Mouse (Mus musculus): ENCODE data around the gene Hsd17b11. TPM values are rescaled to one million over a fixed set of nuclear protein-coding genes. Genes with fewer than 3 reads are reported as not detected.

Gene Hsd17b11
- polyA plus RNA-seq, 1 experiment from 2014 or later = 48.7 TPM

DNA sequence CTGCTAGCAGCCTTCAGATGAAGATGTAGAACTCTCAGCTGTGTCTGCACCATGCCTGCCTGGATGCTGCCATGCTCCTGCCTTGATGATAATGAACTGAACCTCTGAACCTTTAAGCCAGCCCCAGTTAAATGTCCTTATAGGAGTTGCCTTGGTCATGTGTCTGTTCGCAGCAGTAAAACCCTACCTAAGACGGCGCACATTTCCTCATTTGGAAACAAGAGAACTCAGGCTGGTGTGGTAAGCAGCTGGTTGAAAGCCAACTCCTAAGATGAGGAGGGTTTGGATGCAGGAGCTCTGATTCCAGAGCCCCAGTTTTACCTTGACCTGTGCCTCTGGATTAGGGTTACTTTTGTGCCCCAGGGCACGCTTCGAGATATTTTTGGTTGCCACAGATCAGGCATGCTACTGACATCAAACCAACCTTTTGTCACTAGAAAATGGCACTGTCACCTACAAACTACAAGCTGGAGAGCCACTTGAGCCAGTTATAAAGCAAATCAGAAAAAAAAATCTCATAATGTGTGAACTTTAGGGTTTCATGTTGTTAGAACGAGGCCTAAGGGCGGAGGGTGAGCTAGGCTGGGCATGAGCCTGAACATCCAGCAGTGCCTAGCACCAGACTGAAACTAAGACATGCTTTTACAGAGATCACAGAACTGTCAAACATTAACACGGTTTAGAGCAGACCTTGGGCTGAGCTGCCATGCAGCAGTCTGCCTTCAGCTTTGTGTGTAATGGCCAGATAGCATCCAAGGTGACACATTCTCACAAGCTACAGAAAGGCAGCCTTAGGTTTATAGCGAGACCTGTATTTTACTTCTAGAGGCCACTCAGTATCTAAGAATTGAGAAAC, 40.8 kb downstream of the Hsd17b11 start:
- WGBS = 48% methylated on average over 9 of the region's 9 CpGs
- Histone ChIP-seq H3K4me1 (replicated peaks; ENCODE audit: control insufficient read depth, insufficient read depth, low read length) (peaks cover 9% of the 10 kb centered on the region; the same call in 1 of the 2 replicates), H3K27ac (ENCODE audit: low read depth, low read length) (peak overlapping the region; percentile 69; the same call in 1 of the 2 replicates), H3K4me2 (replicated peaks; ENCODE audit: low read depth) (no peak overlapping the region), H3K9ac (ENCODE audit: low read depth, low read length) (no peak overlapping the region), H3K36me3 (ENCODE audit: control insufficient read depth, insufficient read depth) (no peaks in the 10 kb centered on the region), H3K9me3 (ENCODE audit: control insufficient read depth) (no peaks in the 10 kb centered on the region), H3K4me3 (ENCODE audit: low read depth, low read length) (no peak overlapping the region), H3K27me3 (replicated peaks; ENCODE audit: control insufficient read depth, insufficient read depth, low read length) (no peaks in the 10 kb centered on the region)
- peak; percentile 82 for ATAC-seq
- no peak for TF ChIP-seq CTCF (IDR thresholded peaks at IDR 0.05; ENCODE audit: low read depth)

DNA sequence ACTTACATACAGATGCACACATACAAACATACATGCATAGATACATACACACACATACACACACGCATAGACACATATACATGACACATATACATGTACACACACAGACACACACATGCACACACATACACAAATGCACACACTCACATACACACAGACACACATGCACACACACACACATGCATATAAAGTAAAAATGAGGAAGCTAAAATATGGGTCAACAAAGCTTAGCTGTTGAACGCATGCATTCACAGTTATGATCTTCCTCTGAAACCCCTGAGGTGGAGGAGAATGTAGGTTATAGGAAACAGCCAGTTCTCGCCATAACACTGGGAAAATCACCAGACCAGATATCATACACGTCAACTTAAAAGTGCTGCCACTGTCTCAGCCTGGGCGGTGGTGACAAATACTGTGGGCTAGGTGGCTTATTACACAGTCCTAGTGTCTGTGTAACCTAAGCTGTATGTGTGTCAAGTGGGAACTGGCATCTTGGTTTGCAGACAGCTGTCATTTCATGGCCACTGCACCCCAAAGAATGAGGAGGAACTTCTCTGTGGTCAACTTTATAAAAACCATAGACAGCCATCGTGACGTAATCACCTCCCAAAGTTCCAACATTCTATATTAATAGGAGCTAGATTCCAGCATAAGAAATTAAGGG, 43.7 kb downstream of the Hsd17b11 start:
- Histone ChIP-seq H3K9ac (ENCODE audit: low read depth, low read length) (no peak overlapping the region), H3K9me3 (ENCODE audit: control insufficient read depth) (no peaks in the 10 kb centered on the region), H3K4me3 (ENCODE audit: low read depth, low read length) (no peak overlapping the region), H3K36me3 (ENCODE audit: control insufficient read depth, insufficient read depth) (no peaks in the 10 kb centered on the region), H3K4me1 (replicated peaks; ENCODE audit: control insufficient read depth, insufficient read depth, low read length) (peaks cover 9% of the 10 kb centered on the region; the same call in 1 of the 2 replicates), H3K27me3 (replicated peaks; ENCODE audit: control insufficient read depth, insufficient read depth, low read length) (no peaks in the 10 kb centered on the region), H3K4me2 (replicated peaks; ENCODE audit: low read depth) (no peak overlapping the region), H3K27ac (ENCODE audit: low read depth, low read length) (no peak overlapping the region; the same call in 1 of the 2 replicates)
- 91% methylated on average over 7 of the region's 7 CpGs for WGBS
- ATAC-seq = no peak
- TF ChIP-seq CTCF (IDR thresholded peaks at IDR 0.05; ENCODE audit: low read depth) = no peak

DNA sequence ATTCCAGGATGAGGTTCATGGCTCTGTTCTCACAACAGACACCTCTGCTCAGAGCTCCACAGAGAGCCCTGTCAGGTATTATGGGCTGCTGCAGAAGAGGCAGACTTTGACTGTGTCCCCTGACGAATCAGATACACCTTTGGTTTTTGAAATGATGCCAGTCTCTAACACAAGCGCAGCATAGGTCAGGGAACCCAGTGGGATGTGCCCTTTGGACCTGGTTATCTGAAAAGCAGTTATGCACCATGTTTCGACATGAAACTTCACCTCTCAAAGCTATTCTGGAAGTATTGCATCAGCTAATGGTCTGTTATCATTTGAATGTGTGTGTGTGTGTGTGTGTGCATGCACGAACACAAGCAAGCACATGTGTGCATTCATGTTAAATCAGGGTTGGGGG, 44.4 kb downstream of the Hsd17b11 start, which contains the start of gene Hsd17b13:
TSS of gene Hsd17b13 (minus strand) at position 114 of the 400 bp plus-strand sequence.
- no peak within 1 kb of the TSS; the same call in 1 of the 2 replicates for H3K27ac ChIP-seq (ENCODE audit: low read depth, low read length)
- peak; percentile 91 for ATAC-seq
- 49% methylated on average over 4 of the region's 4 CpGs for WGBS
- H3K9ac ChIP-seq (ENCODE audit: low read depth, low read length) = no peak within 1 kb of the TSS; the same call in 1 of the 2 replicates
- no peaks in the 10 kb centered on the region for H3K36me3 ChIP-seq (ENCODE audit: control insufficient read depth, insufficient read depth)
- H3K27me3 ChIP-seq (replicated peaks; ENCODE audit: control insufficient read depth, insufficient read depth, low read length) = no peaks in the 10 kb centered on the region
- peak within 1 kb of the TSS; percentile 48 for H3K4me2 ChIP-seq (replicated peaks; ENCODE audit: low read depth)
- peak within 1 kb of the TSS; percentile 25 for H3K4me3 ChIP-seq (ENCODE audit: low read depth, low read length)
- peaks cover 13% of the 10 kb centered on the region for H3K4me1 ChIP-seq (replicated peaks; ENCODE audit: control insufficient read depth, insufficient read depth, low read length)
- TF ChIP-seq CTCF (IDR thresholded peaks at IDR 0.05; ENCODE audit: low read depth) = no peak
- no peaks in the 10 kb centered on the region for H3K9me3 ChIP-seq (ENCODE audit: control insufficient read depth)

DNA sequence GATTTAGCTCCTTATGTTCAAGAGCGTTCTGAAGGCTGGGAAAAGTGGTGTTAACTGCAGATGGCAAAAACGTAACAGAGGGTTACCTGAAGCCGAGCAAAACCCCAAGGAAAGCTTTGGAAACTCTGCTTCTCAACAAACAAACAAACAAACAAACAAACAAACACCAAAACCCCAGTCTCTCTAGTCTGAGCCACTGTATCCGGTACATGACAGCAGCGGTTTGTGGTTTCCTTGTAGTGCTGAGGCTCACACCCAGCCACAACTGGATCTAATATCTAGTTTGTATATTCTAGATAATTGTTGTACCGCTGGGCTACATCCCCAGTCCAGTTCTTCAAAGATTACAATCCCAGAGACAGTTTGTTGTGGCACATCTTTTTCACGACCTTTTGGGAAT, 46.0 kb downstream of the Hsd17b11 start:
- no peak for ATAC-seq
- Histone ChIP-seq H3K27me3 (replicated peaks; ENCODE audit: control insufficient read depth, insufficient read depth, low read length) (no peaks in the 10 kb centered on the region), H3K4me1 (replicated peaks; ENCODE audit: control insufficient read depth, insufficient read depth, low read length) (peaks cover 13% of the 10 kb centered on the region), H3K4me2 (replicated peaks; ENCODE audit: low read depth) (no peak overlapping the region), H3K9ac (ENCODE audit: low read depth, low read length) (no peak overlapping the region), H3K4me3 (ENCODE audit: low read depth, low read length) (no peak overlapping the region), H3K9me3 (ENCODE audit: control insufficient read depth) (no peaks in the 10 kb centered on the region), H3K36me3 (ENCODE audit: control insufficient read depth, insufficient read depth) (no peaks in the 10 kb centered on the region), H3K27ac (ENCODE audit: low read depth, low read length) (no peak overlapping the region)
- no peak for TF ChIP-seq CTCF (IDR thresholded peaks at IDR 0.05; ENCODE audit: low read depth)
- 78% methylated on average over 7 of the region's 7 CpGs for WGBS

DNA sequence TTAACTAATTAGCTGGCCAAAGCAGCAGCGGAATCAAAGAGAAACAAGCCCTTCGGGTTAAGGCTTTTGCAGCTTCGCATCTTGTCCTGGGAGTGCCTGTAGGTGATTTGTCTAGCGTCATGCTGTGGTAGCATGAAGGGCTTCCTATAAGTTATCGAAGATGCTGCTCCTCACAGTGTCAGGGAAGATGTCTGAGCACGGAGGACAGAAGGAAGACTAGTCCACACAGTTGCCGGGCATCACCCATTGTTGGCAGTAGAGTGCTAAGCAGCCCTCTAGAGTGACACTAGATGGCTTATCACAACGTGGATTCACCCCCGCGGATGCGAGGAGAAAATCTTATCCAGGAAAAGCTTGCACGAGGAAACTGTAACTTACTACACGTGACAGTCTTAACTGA, 48.9 kb downstream of the Hsd17b11 start:
- Histone ChIP-seq H3K36me3 (ENCODE audit: control insufficient read depth, insufficient read depth) (no peaks in the 10 kb centered on the region), H3K27me3 (replicated peaks; ENCODE audit: control insufficient read depth, insufficient read depth, low read length) (no peaks in the 10 kb centered on the region), H3K4me3 (ENCODE audit: low read depth, low read length) (no peak overlapping the region), H3K4me1 (replicated peaks; ENCODE audit: control insufficient read depth, insufficient read depth, low read length) (peaks cover 7% of the 10 kb centered on the region; the same call in 1 of the 2 replicates), H3K4me2 (replicated peaks; ENCODE audit: low read depth) (peak overlapping the region; percentile 48), H3K9ac (ENCODE audit: low read depth, low read length) (no peak overlapping the region), H3K27ac (ENCODE audit: low read depth, low read length) (no peak overlapping the region), H3K9me3 (ENCODE audit: control insufficient read depth) (no peaks in the 10 kb centered on the region)
- 62% methylated on average over 13 of the region's 13 CpGs for WGBS
- no peak for TF ChIP-seq CTCF (IDR thresholded peaks at IDR 0.05; ENCODE audit: low read depth)
- ATAC-seq = no peak

DNA sequence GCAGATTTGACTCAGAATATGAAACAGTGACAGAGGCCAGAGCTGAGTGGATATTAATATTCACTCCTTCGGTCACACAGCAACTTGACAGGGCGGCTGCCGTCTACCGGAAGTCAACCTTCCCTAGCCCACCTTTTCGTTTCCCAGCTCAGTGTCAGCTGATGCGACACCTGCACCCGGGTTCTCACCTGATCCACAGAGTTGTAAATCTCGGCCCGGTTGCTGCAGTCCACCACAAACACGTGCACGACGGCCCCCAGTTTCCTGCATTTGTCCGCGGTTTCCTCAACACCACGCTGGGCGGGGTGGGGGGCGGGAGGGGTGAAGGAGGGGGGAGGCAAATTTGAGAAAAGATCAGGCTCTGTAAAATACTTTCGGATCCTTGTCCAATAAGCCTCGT, 49.3 kb downstream of the Hsd17b11 start:
- H3K27me3 ChIP-seq (replicated peaks; ENCODE audit: control insufficient read depth, insufficient read depth, low read length) = no peaks in the 10 kb centered on the region
- TF ChIP-seq CTCF (IDR thresholded peaks at IDR 0.05; ENCODE audit: low read depth) = no peak
- H3K9ac ChIP-seq (ENCODE audit: low read depth, low read length) = no peak overlapping the region
- no peaks in the 10 kb centered on the region for H3K36me3 ChIP-seq (ENCODE audit: control insufficient read depth, insufficient read depth)
- H3K9me3 ChIP-seq (ENCODE audit: control insufficient read depth) = no peaks in the 10 kb centered on the region
- WGBS = 61% methylated on average over 19 of the region's 19 CpGs
- peak overlapping the region; percentile 48 for H3K4me2 ChIP-seq (replicated peaks; ENCODE audit: low read depth)
- H3K4me1 ChIP-seq (replicated peaks; ENCODE audit: control insufficient read depth, insufficient read depth, low read length) = peaks cover 4% of the 10 kb centered on the region; the same call in 1 of the 2 replicates
- ATAC-seq = no peak
- no peak overlapping the region for H3K27ac ChIP-seq (ENCODE audit: low read depth, low read length)
- H3K4me3 ChIP-seq (ENCODE audit: low read depth, low read length) = no peak overlapping the region

Measured in intestine, postnatal 0 days (tissue).